Mouse (Mus musculus): Measurements from ENCODE around the gene Muc1. TPM values are rescaled to one million over a fixed set of nuclear protein-coding genes. Genes with fewer than 3 reads are reported as not detected.
A peak's percentile ranks its signal among the peaks of the same experiment; 100 is the strongest.

Muc1 gene
- polyA plus RNA-seq, 1 experiment from 2014 or later = 1.0 TPM

DNA sequence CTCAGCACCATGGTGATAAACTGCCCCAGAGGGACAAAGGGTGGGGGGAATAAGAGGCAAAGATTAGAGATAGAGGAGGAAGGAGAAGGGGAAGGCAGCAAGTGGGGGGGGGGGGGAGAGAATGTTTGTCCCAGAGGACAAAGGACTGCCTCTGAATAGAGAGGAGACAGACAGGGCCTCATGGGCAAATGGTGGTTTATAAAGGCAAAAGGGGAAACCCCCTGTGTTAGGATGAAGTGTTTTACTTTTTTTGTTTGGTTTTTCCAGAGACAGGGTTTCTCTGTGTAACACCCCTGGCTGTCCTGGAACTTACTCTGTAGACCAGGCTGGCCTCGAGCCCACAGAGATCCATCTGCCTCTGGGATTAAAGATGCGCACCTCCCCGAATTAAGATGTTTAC is 31.4 kb downstream of the Muc1 start:
- Histone ChIP-seq H3K27me3 (no peaks in the 10 kb centered on the region), H3K4me2 (no peak overlapping the region), H3K4me3 (no peak overlapping the region), H3K4me1 (replicated peaks) (no peaks in the 10 kb centered on the region), H3K9ac (no peak overlapping the region), H3K36me3 (no peaks in the 10 kb centered on the region), H3K9me3 (no peaks in the 10 kb centered on the region), H3K27ac (replicated peaks) (no peak overlapping the region)
- ATAC-seq (ENCODE audit: low read depth) = no peak
- 77% methylated on average over 3 of the region's 3 CpGs for WGBS

DNA sequence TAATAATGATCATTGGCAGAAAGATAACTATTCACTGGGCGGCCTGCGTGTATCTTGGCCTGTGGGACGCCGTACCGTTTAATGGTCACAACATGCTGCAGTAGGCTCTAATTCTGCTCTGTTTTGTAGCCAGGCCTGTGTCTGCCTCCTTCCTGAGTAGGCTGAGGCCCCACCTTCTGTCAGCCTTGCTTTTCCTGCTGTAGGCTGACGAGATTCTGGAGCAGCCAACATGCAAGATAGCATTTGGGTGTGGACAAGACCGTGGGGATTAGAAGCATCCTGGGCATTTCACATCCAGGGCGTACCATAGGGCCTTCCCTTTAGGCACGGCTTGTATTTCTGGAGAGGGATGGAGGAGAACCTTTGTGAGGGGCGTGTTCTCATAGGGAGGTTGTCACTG is 33.6 kb downstream of the Muc1 start:
- 73% methylated on average over 10 of the region's 10 CpGs for whole genome bisulfite sequencing
- ATAC-seq (ENCODE audit: low read depth) = no peak
- peaks cover 13% of the 10 kb centered on the region for H3K4me1 ChIP-seq (replicated peaks)
- no peaks in the 10 kb centered on the region for H3K36me3 ChIP-seq
- H3K27me3 ChIP-seq = no peaks in the 10 kb centered on the region
- no peak overlapping the region for H3K4me3 ChIP-seq
- H3K4me2 ChIP-seq = no peak overlapping the region
- H3K9ac ChIP-seq = no peak overlapping the region
- no peak overlapping the region for H3K27ac ChIP-seq (replicated peaks)
- H3K9me3 ChIP-seq = no peaks in the 10 kb centered on the region

DNA sequence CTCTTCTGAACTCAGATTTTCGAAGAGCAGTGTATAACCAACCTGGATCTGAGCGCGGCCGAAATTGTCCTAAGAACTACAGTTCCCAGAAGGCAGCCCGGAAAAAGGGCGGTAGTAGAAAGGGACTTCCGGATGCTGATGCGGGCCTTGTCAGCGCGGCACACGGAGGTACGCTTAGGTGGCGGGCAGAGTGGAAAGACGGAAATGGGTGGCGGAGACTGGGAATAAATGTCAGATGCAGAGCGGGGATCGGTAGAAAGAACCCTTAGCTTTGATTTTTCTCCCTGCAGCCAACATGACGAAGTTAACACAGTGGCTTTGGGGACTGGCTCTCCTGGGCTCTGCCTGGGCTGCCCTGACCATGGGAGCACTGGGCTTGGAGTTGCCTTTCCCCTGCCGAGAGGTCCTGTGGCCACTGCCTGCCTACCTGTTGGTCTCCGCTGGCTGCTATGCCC is 37.6 kb downstream of the Muc1 start:
- peak overlapping the region; percentile 95 for H3K4me2 ChIP-seq
- H3K4me3 ChIP-seq = peak overlapping the region; percentile 72
- peaks cover 45% of the 10 kb centered on the region for H3K4me1 ChIP-seq (replicated peaks)
- WGBS = under 1% methylated on average over 20 of the region's 20 CpGs
- ATAC-seq (ENCODE audit: low read depth) = peak; percentile 87
- H3K36me3 ChIP-seq = no peaks in the 10 kb centered on the region
- no peaks in the 10 kb centered on the region for H3K9me3 ChIP-seq
- peak overlapping the region; percentile 85 for H3K27ac ChIP-seq (replicated peaks)
- H3K27me3 ChIP-seq = no peaks in the 10 kb centered on the region
- H3K9ac ChIP-seq = peak overlapping the region; percentile 93

DNA sequence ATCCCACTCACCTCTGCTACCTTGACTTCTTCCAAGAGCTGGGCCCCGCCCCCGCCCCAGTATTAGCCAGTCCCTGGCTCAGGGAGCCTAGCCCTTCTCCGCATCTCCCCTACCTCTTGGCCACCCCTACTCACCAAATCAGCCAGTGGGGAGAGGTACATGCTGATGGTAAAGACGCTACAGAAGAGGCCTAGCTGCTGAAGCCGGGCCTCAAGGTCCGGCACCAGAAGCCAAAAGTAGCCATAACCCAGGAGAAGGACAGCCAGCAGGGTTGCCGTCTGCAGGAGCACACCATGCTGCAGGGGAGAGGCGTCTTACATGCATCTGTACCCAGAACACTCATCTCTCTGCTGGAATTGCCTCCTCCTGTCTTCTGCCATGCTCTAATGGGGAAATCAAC is 40.1 kb downstream of the Muc1 start:
- Histone ChIP-seq H3K4me2 (peak overlapping the region; percentile 81), H3K36me3 (no peaks in the 10 kb centered on the region), H3K4me1 (replicated peaks) (peaks cover 52% of the 10 kb centered on the region), H3K9ac (peak overlapping the region; percentile 53; the same call in 1 of the 2 replicates), H3K27ac (replicated peaks) (no peak overlapping the region), H3K4me3 (peak overlapping the region; percentile 51), H3K27me3 (no peaks in the 10 kb centered on the region), H3K9me3 (no peaks in the 10 kb centered on the region)
- WGBS = 55% methylated on average over 8 of the region's 8 CpGs
- no peak for ATAC-seq (ENCODE audit: low read depth)

DNA sequence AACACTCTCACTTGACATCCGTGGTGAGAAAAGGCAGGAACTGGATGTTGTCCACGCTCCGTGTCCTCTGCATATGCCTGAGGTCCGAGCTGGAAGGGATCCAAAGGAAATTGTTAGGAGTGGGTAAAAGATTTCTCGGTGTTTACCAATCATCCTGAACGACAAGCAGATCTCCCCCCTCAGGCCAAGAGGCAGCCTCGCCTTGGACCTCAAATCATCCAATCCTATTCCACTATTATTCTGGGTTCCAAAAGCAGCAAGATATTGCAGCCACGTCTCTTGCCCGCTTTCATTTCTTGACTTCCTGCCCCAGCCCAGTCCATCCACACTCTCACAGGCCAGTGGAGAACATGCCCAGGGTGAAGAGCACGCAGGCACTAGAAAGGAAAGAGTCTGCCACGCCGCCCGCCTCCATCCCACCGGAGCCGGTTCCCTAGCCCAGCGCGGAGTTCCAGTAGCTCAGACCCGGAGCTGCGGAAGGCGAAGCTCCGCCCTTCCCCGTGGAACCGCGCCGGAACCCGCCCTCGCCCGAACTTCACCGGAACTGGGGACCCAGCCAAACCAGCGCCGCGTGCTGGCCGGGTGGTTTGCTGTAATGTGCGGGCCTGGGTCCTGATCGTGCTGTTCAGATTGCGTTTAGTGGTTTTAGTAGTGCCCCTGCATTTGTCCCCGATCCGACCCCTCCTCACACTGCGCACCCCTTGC is 41.3 kb downstream of the Muc1 start, which contains the start of gene Slc50a1:
Slc50a1 (minus strand) TSS at position 520 of the 705 bp plus-strand sequence.
- peak within 1 kb of the TSS; percentile 74 for H3K27ac ChIP-seq (replicated peaks)
- H3K9ac ChIP-seq = peak within 1 kb of the TSS; percentile 80
- H3K4me3 ChIP-seq = peak within 1 kb of the TSS; percentile 51
- no peaks in the 10 kb centered on the region for H3K9me3 ChIP-seq
- peak; percentile 21 for ATAC-seq (ENCODE audit: low read depth)
- 4% methylated on average over 39 of the region's 39 CpGs for WGBS
- peak within 1 kb of the TSS; percentile 81 for H3K4me2 ChIP-seq
- no peaks in the 10 kb centered on the region for H3K27me3 ChIP-seq
- peaks cover 52% of the 10 kb centered on the region for H3K4me1 ChIP-seq (replicated peaks)
- H3K36me3 ChIP-seq = no peaks in the 10 kb centered on the region

DNA sequence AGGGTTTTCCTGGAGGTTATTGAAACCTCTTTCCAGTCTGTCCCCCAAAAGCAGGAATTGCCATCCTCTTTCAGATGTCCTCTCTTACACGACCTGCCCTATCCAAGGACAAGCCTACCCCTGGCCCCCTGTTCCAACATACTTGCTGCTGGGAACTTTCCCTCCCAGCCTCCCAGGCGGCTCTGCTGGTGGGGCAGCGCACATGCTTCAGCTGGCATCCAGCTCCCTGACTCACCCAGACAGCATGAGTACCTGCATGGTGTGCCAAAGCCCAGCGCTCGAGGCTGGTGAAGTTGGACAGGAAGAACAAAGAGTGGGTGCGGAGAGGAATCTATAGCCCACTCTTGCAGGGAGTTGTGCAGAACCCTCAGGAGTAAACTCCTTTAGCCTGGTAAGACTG is 42.0 kb downstream of the Muc1 start:
- peak overlapping the region; percentile 81 for H3K4me2 ChIP-seq
- no peaks in the 10 kb centered on the region for H3K36me3 ChIP-seq
- no peaks in the 10 kb centered on the region for H3K9me3 ChIP-seq
- H3K4me3 ChIP-seq = peak overlapping the region; percentile 51
- ATAC-seq (ENCODE audit: low read depth) = no peak
- 66% methylated on average over 6 of the region's 6 CpGs for WGBS
- H3K9ac ChIP-seq = peak overlapping the region; percentile 80
- H3K4me1 ChIP-seq (replicated peaks) = peaks cover 50% of the 10 kb centered on the region
- H3K27me3 ChIP-seq = no peaks in the 10 kb centered on the region
- H3K27ac ChIP-seq (replicated peaks) = peak overlapping the region; percentile 74

DNA sequence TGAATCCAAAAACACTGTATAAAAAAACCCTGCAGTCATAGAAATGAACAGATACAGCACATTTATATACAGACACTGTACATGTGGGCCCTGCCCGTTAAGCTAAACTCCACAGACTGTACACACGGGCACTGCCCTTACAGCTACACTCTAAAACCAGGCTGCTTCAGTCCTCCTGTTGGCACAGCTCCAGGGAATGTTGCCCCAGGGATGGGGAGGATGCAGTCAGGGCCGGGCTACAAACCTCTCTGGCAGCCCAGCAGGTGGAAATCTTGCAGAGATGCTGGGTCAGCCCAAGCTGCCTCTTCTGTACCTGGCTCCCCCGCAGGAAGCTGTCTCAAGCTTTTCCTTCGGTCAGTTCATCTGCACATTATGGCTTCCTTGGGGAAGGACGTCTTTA is 42.9 kb downstream of the Muc1 start:
- H3K9me3 ChIP-seq = no peaks in the 10 kb centered on the region
- H3K36me3 ChIP-seq = no peaks in the 10 kb centered on the region
- 42% methylated on average over 6 of the region's 6 CpGs for WGBS
- H3K9ac ChIP-seq = 0 out of 2 replicates have a peak overlapping the region, but pooled peaks have one; percentile 22
- no peak overlapping the region for H3K4me3 ChIP-seq
- H3K27me3 ChIP-seq = 0 out of 2 replicates have a peak, but pooled peaks cover 6% of the 10 kb centered on the region
- no peak overlapping the region for H3K27ac ChIP-seq (replicated peaks)
- H3K4me1 ChIP-seq (replicated peaks) = peaks cover 46% of the 10 kb centered on the region
- no peak for ATAC-seq (ENCODE audit: low read depth)
- H3K4me2 ChIP-seq = no peak overlapping the region

DNA sequence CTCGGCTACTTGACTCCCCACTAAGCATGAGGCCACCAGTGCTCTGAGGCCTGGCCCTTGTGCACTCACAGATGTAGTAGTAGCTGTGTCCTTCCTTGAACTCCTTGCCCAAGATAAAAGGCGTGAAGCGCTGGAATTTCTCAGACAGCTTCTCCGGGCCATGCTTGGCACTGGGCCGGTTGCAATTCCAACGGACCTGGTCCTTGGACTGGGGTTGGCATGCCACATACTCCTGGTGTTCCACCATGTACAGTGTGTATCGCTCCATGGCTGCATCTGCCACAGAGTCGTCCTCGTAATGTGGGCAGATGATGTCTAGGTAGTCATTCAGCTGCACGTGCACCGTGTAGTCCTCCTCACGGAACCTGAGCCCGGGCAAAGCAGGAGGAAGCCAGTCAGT is 47.2 kb downstream of the Muc1 start:
- H3K4me1 ChIP-seq (replicated peaks) = peaks cover 51% of the 10 kb centered on the region
- WGBS = 95% methylated on average over 13 of the region's 13 CpGs
- H3K9me3 ChIP-seq = no peaks in the 10 kb centered on the region
- H3K9ac ChIP-seq = no peak overlapping the region
- no peak overlapping the region for H3K4me2 ChIP-seq
- H3K4me3 ChIP-seq = no peak overlapping the region
- H3K27ac ChIP-seq (replicated peaks) = no peak overlapping the region
- ATAC-seq (ENCODE audit: low read depth) = no peak
- H3K36me3 ChIP-seq = no peaks in the 10 kb centered on the region
- H3K27me3 ChIP-seq = peaks cover 39% of the 10 kb centered on the region

DNA sequence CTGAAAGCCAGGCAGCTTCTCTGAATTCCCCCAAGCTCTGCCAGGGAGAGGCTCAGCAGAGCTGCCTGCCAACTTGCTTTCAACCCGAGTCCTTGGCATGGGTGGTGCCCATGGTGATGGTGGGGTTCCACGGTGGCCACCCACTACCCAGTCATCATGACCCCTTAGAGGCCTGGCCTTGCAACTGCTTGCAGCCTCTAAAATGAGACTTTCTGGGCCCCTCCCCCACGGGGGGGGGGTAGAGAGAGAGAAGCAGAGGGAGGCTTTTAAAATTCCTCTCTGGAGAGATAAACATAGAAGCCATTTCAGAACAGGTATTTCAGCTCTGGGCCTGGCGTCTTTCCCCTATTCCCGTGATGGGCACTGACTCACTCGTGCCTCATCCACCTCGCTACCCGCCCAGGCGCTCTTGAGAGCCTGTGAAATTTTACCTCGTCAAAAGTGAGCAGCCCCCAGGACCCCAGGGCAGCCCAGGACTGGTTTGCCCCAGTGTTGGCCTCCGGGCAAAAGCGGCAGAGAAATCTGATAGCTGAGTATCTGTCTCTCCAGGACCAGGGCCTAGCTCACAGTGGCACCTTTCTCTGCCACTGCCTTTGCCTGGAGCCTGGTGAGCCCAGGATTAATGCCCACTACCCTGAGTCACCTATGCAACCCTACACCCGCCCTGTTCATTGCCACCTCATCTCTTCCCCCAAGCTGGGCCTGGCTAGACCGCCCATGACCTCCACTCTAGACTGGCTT is 48.6 kb downstream of the Muc1 start:
- Histone ChIP-seq H3K27ac (replicated peaks) (peak overlapping the region; percentile 54; the same call in 1 of the 2 replicates), H3K36me3 (no peaks in the 10 kb centered on the region), H3K4me1 (replicated peaks) (peaks cover 54% of the 10 kb centered on the region), H3K9ac (peak overlapping the region; percentile 72), H3K27me3 (peaks cover 48% of the 10 kb centered on the region), H3K4me2 (peak overlapping the region; percentile 94), H3K9me3 (no peaks in the 10 kb centered on the region), H3K4me3 (peak overlapping the region; percentile 49)
- ATAC-seq (ENCODE audit: low read depth) = no peak
- 61% methylated on average over 14 of the region's 14 CpGs for WGBS

DNA sequence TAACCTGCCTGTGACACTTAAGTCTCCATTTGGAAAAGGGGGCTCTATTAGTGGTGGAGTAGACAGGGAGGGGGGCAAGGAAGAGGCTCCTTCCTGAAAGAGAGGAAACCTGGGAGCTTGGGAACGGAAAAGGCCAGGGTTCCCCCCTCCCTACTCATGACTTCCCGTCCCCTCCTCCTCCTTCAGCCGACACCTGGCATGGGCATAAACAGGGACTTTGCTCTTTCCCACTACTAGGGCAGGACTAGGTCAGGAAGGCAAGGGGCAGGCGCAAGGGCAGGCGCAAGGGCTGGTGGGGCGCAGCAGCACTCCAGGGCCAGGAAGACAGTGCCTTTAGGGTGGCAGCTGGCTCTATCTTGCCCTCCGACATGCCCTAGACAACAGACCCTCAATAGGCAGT is 49.2 kb downstream of the Muc1 start:
- H3K27ac ChIP-seq (replicated peaks) = peak overlapping the region; percentile 68; the same call in 1 of the 2 replicates
- peaks cover 48% of the 10 kb centered on the region for H3K27me3 ChIP-seq
- ATAC-seq (ENCODE audit: low read depth) = no peak
- no peaks in the 10 kb centered on the region for H3K9me3 ChIP-seq
- H3K4me2 ChIP-seq = peak overlapping the region; percentile 94
- H3K9ac ChIP-seq = peak overlapping the region; percentile 72
- peaks cover 54% of the 10 kb centered on the region for H3K4me1 ChIP-seq (replicated peaks)
- WGBS = 53% methylated on average over 7 of the region's 7 CpGs
- peak overlapping the region; percentile 49 for H3K4me3 ChIP-seq
- H3K36me3 ChIP-seq = no peaks in the 10 kb centered on the region

DNA sequence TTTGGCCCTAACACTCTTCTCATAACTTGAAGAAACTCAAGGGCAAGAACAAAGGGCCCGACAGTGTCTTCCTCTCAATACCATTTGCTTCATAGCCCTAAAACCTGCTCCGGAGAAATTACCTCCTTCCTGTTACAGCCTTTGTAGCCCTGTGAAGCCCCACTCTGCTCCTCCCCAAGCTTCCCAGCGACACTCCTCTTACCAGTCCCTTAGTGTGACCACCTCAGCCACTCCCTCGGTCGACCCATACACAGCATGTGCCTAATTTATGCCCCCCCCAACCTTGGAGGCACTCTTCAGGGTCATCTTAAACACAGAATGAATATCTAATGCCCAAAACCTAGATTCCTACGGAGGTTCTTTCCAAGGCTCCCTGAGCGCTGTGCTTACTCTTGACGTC is 49.8 kb downstream of the Muc1 start:
- Histone ChIP-seq H3K4me1 (replicated peaks) (peaks cover 54% of the 10 kb centered on the region), H3K27me3 (peaks cover 48% of the 10 kb centered on the region), H3K4me3 (peak overlapping the region; percentile 49), H3K4me2 (peak overlapping the region; percentile 94), H3K27ac (replicated peaks) (peak overlapping the region; percentile 68), H3K36me3 (no peaks in the 10 kb centered on the region), H3K9me3 (no peaks in the 10 kb centered on the region), H3K9ac (peak overlapping the region; percentile 72)
- 10% methylated on average over 8 of the region's 8 CpGs for WGBS
- no peak for ATAC-seq (ENCODE audit: low read depth)

DNA sequence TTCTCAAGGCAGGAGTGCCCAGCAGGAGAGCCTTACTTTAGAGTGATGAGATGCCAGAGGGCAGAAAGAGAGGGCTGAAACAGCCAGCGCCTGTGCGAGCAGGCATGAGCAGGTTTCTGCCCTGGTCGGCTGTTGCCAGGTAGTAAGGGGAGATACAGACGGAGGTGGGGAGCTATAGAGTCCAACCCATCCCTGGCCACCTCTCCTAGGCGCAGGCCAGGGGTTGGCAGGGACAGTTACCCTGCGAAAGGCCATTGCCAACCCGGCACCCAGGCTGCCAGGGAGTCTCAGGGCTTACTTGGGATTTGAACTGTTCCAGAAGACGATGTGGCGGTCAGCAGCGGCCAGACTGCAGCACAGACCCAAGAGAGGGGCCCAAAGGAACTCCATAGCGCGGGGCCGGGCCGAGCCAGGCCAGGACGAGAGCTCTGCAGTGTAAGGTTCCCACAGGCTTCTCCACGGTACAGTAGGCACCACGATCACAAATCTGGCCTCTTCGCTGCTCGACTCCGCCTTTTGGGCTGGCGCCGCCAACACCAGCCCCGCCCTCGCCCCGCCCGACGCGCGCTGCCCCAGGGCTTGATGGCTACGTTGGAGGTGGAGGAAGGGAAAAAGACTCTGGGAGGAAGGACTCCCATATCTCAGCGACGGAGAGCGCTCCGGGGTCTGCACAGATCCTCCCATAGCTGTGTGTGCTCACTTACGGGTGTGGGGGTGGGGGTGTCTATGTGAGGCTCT is 50.5 kb downstream of the Muc1 start:
- WGBS = 2% methylated on average over 35 of the region's 35 CpGs
- ATAC-seq (ENCODE audit: low read depth) = peak; percentile 54
- Histone ChIP-seq H3K4me2 (peak overlapping the region; percentile 94), H3K27ac (replicated peaks) (peak overlapping the region; percentile 68), H3K4me3 (peak overlapping the region; percentile 49), H3K36me3 (no peaks in the 10 kb centered on the region), H3K9me3 (no peaks in the 10 kb centered on the region), H3K9ac (peak overlapping the region; percentile 72), H3K4me1 (replicated peaks) (peaks cover 54% of the 10 kb centered on the region), H3K27me3 (peaks cover 48% of the 10 kb centered on the region)
